Mouse (Mus musculus): ENCODE results near the gene St13. TPM values are rescaled to one million over a fixed set of nuclear protein-coding genes. Genes with fewer than 3 reads are reported as not detected.
A peak's percentile ranks its signal among the peaks of the same experiment; 100 is the strongest.
"Not testable (repeated sequence)": the region's sequence is repeated elsewhere in the genome, so short reads cannot be mapped to it uniquely, and the experiment has no call there.

Gene St13
- polyA plus RNA-seq, 2 experiments = 81.7 to 141 TPM

DNA sequence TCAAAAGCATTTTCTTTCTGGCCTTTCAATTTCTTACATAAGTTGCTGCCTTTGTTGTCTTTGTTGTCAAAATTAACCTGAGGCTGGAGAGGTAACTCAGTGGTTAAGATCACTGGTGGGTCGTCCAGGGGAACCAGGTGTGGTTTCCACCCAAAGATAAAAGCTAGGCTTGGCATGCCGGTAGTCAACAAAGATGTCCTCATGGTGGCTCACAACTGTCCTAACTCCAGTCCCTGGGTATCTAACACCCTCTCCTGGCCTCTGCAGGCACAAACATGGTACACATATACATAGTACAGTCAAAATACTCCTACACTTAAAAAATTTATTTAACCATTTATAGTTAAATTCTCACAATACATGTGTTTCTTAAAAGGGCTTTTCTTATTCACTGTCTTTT is 28.1 kb upstream of the St13 start:
- no peak for TF ChIP-seq POLR2A (IDR thresholded peaks at IDR 0.05; ENCODE audit: borderline replicate concordance, extremely low read depth, insufficient read depth, insufficient read length)
- Histone ChIP-seq H3K9ac (ENCODE audit: low read depth, low read length, severe bottlenecking) (no peak overlapping the region), H3K4me3 (replicated peaks; ENCODE audit: low read length) (no peak overlapping the region), H3K4me2 (replicated peaks; ENCODE audit: low read depth, low read length, severe bottlenecking) (no peak overlapping the region), H3K9me3 (ENCODE audit: control insufficient read depth, low read length) (no peaks in the 10 kb centered on the region), H3K27me3 (ENCODE audit: control insufficient read depth, insufficient read depth, low read length) (no peaks in the 10 kb centered on the region), H3K27ac (replicated peaks; ENCODE audit: low read depth, low read length) (no peak overlapping the region), H3K36me3 (ENCODE audit: control insufficient read depth, insufficient read depth, low read length) (peaks cover 31% of the 10 kb centered on the region), H3K4me1 (ENCODE audit: control insufficient read depth, insufficient read depth, low read length) (no peaks in the 10 kb centered on the region)
- no peak for DNase-seq (ENCODE audit: low spot score)
- ATAC-seq (ENCODE audit: low FRiP score, low read depth) = no peak
- 89% methylated on average over 2 of the region's 2 CpGs for WGBS

DNA sequence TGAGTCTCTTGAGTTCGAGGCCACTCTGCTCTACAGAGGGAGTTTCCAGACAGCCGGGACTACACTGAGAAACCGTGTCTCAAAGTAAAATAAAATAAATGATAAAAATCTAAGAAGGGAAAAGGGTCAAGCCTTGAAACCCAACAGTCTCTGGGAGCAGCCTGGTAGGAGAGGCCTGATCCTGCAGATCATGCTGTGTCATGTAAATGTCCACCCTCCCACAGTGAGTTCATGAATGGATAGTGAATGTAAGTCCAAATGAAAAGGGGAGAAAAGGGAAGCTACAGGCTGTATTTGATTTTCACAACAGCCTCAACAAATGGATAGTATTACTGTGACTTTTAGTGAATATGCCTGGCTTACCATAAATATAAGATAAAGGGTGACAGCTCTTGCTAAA is 25.4 kb upstream of the St13 start:
- Histone ChIP-seq H3K9me3 (ENCODE audit: control insufficient read depth, low read length) (no peaks in the 10 kb centered on the region), H3K4me2 (replicated peaks; ENCODE audit: low read depth, low read length, severe bottlenecking) (no peak overlapping the region), H3K27me3 (ENCODE audit: control insufficient read depth, insufficient read depth, low read length) (no peaks in the 10 kb centered on the region), H3K4me3 (replicated peaks; ENCODE audit: low read length) (no peak overlapping the region), H3K36me3 (ENCODE audit: control insufficient read depth, insufficient read depth, low read length) (peaks cover 14% of the 10 kb centered on the region), H3K9ac (ENCODE audit: low read depth, low read length, severe bottlenecking) (no peak overlapping the region), H3K27ac (replicated peaks; ENCODE audit: low read depth, low read length) (no peak overlapping the region), H3K4me1 (ENCODE audit: control insufficient read depth, insufficient read depth, low read length) (no peaks in the 10 kb centered on the region)
- WGBS = 95% methylated on average over 3 of the region's 3 CpGs
- ATAC-seq (ENCODE audit: low FRiP score, low read depth) (no peak), DNase-seq (ENCODE audit: low spot score) (no peak)
- no peak for TF ChIP-seq POLR2A (IDR thresholded peaks at IDR 0.05; ENCODE audit: borderline replicate concordance, extremely low read depth, insufficient read depth, insufficient read length)

DNA sequence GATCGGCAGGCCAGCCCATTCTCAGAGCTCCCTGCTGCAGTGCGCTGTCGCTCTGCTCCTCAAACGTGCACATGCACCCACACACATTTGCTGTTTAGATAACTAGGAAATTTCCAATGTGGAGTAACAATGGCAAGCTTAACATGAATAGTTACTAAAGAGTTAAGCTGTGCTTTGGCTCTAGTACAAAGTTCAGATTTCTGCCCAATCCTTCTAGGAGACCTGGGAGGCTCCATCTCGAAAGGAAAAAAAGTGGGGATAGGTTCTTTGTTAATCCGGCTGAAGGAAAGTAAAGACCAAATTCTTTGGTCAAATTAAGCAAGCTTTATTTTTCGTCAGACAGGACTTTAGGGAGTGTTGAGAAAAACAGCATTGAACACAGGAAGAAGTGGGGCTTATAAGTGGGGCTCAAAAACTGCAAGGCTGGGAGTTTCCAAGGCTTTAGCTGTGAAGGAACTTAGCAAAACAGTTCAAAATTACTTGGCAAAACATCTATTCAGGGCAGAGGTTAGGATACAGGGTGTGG is 22.3 kb upstream of the St13 start:
- Histone ChIP-seq H3K9ac (ENCODE audit: low read depth, low read length, severe bottlenecking) (no peak overlapping the region), H3K36me3 (ENCODE audit: control insufficient read depth, insufficient read depth, low read length) (peaks cover 6% of the 10 kb centered on the region), H3K4me3 (replicated peaks; ENCODE audit: low read length) (no peak overlapping the region), H3K9me3 (ENCODE audit: control insufficient read depth, low read length) (no peaks in the 10 kb centered on the region), H3K4me1 (ENCODE audit: control insufficient read depth, insufficient read depth, low read length) (no peaks in the 10 kb centered on the region), H3K27ac (replicated peaks; ENCODE audit: low read depth, low read length) (no peak overlapping the region), H3K4me2 (replicated peaks; ENCODE audit: low read depth, low read length, severe bottlenecking) (no peak overlapping the region), H3K27me3 (ENCODE audit: control insufficient read depth, insufficient read depth, low read length) (no peaks in the 10 kb centered on the region)
- ATAC-seq (ENCODE audit: low FRiP score, low read depth) (no peak), DNase-seq (ENCODE audit: low spot score) (no peak)
- 70% methylated on average over 7 of the region's 7 CpGs for WGBS
- TF ChIP-seq POLR2A (IDR thresholded peaks at IDR 0.05; ENCODE audit: borderline replicate concordance, extremely low read depth, insufficient read depth, insufficient read length) = no peak

DNA sequence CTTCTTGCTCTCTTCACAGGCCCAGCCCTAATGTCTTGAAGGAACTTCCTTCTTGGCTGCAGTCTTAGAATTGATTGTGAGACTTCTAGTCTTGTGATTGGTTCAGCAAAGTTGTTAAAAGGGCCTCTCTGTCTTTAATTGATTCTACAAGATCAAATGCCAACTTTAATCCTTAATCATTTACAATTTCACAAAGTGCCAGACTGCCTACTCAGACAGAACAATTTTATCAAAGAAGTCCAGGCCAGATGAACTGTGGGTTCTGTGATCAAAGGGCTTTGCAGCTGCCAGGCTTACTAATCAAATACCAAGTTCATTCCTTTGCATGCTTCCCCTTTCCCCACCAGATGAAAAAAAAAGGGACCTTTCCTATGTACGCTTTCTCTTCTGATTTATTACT is 21.6 kb upstream of the St13 start:
- peaks cover 4% of the 10 kb centered on the region; the same call in 1 of the 2 replicates for H3K36me3 ChIP-seq (ENCODE audit: control insufficient read depth, insufficient read depth, low read length)
- no peaks in the 10 kb centered on the region for H3K27me3 ChIP-seq (ENCODE audit: control insufficient read depth, insufficient read depth, low read length)
- H3K4me3 ChIP-seq (replicated peaks; ENCODE audit: low read length) = no peak overlapping the region
- H3K4me2 ChIP-seq (replicated peaks; ENCODE audit: low read depth, low read length, severe bottlenecking) = no peak overlapping the region
- H3K27ac ChIP-seq (replicated peaks; ENCODE audit: low read depth, low read length) = 0 out of 2 replicates have a peak overlapping the region, but pooled peaks have one; percentile 16
- peak; percentile 5 for DNase-seq (ENCODE audit: low spot score)
- ATAC-seq (ENCODE audit: low FRiP score, low read depth) = no peak
- no peaks in the 10 kb centered on the region for H3K9me3 ChIP-seq (ENCODE audit: control insufficient read depth, low read length)
- H3K4me1 ChIP-seq (ENCODE audit: control insufficient read depth, insufficient read depth, low read length) = no peaks in the 10 kb centered on the region
- no peak for TF ChIP-seq POLR2A (IDR thresholded peaks at IDR 0.05; ENCODE audit: borderline replicate concordance, extremely low read depth, insufficient read depth, insufficient read length)
- 30% methylated on average over 1 of the region's 1 CpGs for WGBS
- H3K9ac ChIP-seq (ENCODE audit: low read depth, low read length, severe bottlenecking) = no peak overlapping the region

DNA sequence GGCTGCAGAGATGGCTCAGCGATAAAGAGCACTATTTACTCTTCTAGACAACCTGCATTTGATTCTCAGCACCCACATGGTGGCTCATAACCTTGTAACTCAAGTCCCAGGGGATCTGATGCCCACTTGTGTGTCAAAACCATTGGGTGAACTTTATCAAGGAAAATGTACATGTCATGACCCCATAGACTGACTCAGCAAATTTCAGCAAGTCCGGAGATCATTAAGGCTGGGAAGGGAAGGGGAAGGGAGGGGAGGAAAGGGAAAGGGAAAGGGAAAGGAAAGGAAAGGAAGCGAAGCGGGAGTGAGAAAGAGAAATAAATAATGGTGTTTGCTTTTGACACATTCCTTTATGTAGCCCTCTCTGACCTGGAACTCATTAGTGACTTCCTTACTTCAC is 18.2 kb upstream of the St13 start:
- ATAC-seq (ENCODE audit: low FRiP score, low read depth) = no peak

GRCm38 (mm10) chr15:81416763-81417310 is 17.0 kb upstream of the St13 start:
- H3K36me3 ChIP-seq (ENCODE audit: control insufficient read depth, insufficient read depth, low read length); H3K9me3 ChIP-seq (ENCODE audit: control insufficient read depth, low read length); H3K27ac ChIP-seq (replicated peaks; ENCODE audit: low read depth, low read length); H3K4me1 ChIP-seq (ENCODE audit: control insufficient read depth, insufficient read depth, low read length); H3K27me3 ChIP-seq (ENCODE audit: control insufficient read depth, insufficient read depth, low read length): not testable (repeated sequence)
- DNase-seq (ENCODE audit: low spot score) (peak; percentile 65), ATAC-seq (ENCODE audit: low FRiP score, low read depth) (peak; percentile 81)
- Histone ChIP-seq H3K9ac (ENCODE audit: low read depth, low read length, severe bottlenecking) (peak overlapping the region; percentile 52; the same call in 1 of the 2 replicates), H3K4me3 (replicated peaks; ENCODE audit: low read length) (peak overlapping the region; percentile 19), H3K4me2 (replicated peaks; ENCODE audit: low read depth, low read length, severe bottlenecking) (peak overlapping the region; percentile 43)
- WGBS = 6% methylated on average over 22 of the region's 22 CpGs

More for the DNA sequence above, 18.2 kb upstream of the St13 start:
- Histone ChIP-seq H3K4me2 (replicated peaks; ENCODE audit: low read depth, low read length, severe bottlenecking) (no peak overlapping the region), H3K4me3 (replicated peaks; ENCODE audit: low read length) (no peak overlapping the region), H3K27ac (replicated peaks; ENCODE audit: low read depth, low read length) (no peak overlapping the region), H3K9me3 (ENCODE audit: control insufficient read depth, low read length) (no peaks in the 10 kb centered on the region), H3K27me3 (ENCODE audit: control insufficient read depth, insufficient read depth, low read length) (no peaks in the 10 kb centered on the region), H3K36me3 (ENCODE audit: control insufficient read depth, insufficient read depth, low read length) (peaks cover 4% of the 10 kb centered on the region; the same call in 1 of the 2 replicates), H3K4me1 (ENCODE audit: control insufficient read depth, insufficient read depth, low read length) (no peaks in the 10 kb centered on the region), H3K9ac (ENCODE audit: low read depth, low read length, severe bottlenecking) (no peak overlapping the region)
- WGBS = 87% methylated on average over 4 of the region's 4 CpGs
- no peak for TF ChIP-seq POLR2A (IDR thresholded peaks at IDR 0.05; ENCODE audit: borderline replicate concordance, extremely low read depth, insufficient read depth, insufficient read length)
- no peak for DNase-seq (ENCODE audit: low spot score)

All from limb, embryonic 14.5 days (tissue).